Mouse (Mus musculus) embryonic facial prominence, embryonic 13.5 days (tissue): Measurements from ENCODE around the gene Colgalt2. TPM values are rescaled to one million over a fixed set of nuclear protein-coding genes. Genes with fewer than 3 reads are reported as not detected.

ENCODE experiments used
- ATAC-seq: fragments of 200-750 bp; cut with Nextera tagmentation; 2 replicates; pipeline ENCODE4 v1.8.0; 2017; ENCODE audit warnings: low read depth; ENCODE audit not compliant: insufficient number of reproducible peaks, insufficient read depth, low FRiP score, low TSS enrichment
- H3K27ac ChIP-seq: fragments of 300-500 bp; sonication (generic); 2 replicates; pipeline ENCODE4 v1.5.1; 2015; ENCODE audit warnings: moderate library complexity, mild to moderate bottlenecking, inconsistent platforms
- H3K27me3 ChIP-seq: fragments of 300-500 bp; sonication (generic); 2 replicates; pipeline ENCODE4 v1.6.1; 2015; ENCODE audit warnings: mild to moderate bottlenecking, inconsistent platforms
- H3K36me3 ChIP-seq: fragments of 300-500 bp; sonication (generic); 2 replicates; pipeline ENCODE4 v1.6.1; 2015; ENCODE audit warnings: mild to moderate bottlenecking, inconsistent platforms
- H3K4me1 ChIP-seq: fragments of 300-500 bp; sonication (generic); 2 replicates; pipeline ENCODE4 v1.6.1; 2015; ENCODE audit warnings: inconsistent platforms
- H3K4me2 ChIP-seq: fragments of 300-500 bp; sonication (generic); 2 replicates; pipeline ENCODE4 v1.6.1; 2015; ENCODE audit warnings: moderate library complexity, mild to moderate bottlenecking, inconsistent platforms
- H3K4me3 ChIP-seq: fragments of 300-500 bp; sonication (generic); 2 replicates; pipeline ENCODE4 v1.5.1; 2015; ENCODE audit warnings: mild to moderate bottlenecking, inconsistent platforms
- H3K9ac ChIP-seq: fragments of 300-500 bp; sonication (generic); 2 replicates; pipeline ENCODE4 v1.6.1; 2015; ENCODE audit warnings: mild to moderate bottlenecking, inconsistent platforms
- H3K9me3 ChIP-seq: fragments of 300-500 bp; sonication (generic); 2 replicates; pipeline ENCODE4 v1.6.1; 2016; ENCODE audit warnings: inconsistent platforms
- WGBS: fragments of 180-500 bp; shearing (Covaris S2); methylation state at CpG from one replicate; pipeline ENCODE4 v1.1.7; 2015; ENCODE audit warnings: mixed read lengths; 5-methylcytosine and 5-hydroxymethylcytosine counted together
- polyA plus RNA-seq: library from polyadenylated mRNA; unstranded; fragments of >200 nt; fragmentation: Nextera tagmentation; extraction: Ambion mirVana; gene quantifications from 2 replicates; pipeline ENCODE4 v1.2.1, GENCODE M21; 2015

The Colgalt2 gene
- polyA plus RNA-seq, 1 experiment from 2014 or later: 3.8 TPM

DNA sequence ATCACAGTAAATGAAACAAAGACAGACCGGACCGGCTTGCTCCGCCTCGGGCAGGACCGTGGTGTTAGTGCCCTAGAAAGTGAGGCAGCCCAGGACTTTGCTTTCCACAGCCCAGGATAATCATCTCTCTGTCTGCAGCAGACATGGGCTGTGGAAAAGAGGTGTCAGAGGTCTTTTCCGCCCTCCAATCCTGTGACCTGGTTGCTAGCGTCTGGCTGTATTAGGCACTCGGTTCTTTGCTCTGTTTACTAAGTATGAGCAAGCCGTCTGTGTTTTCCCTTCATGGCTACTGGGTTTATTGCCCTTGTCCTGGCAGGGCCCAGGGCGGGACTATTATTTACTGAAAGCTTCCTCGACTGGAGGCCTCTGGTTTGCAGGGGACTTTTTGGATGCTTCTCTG is 98.0 kb downstream of the Colgalt2 start:
- Histone ChIP-seq H3K36me3 (no peaks in the 10 kb centered on the region), H3K9me3 (no peaks in the 10 kb centered on the region), H3K4me3 (no peak overlapping the region), H3K27me3 (no peaks in the 10 kb centered on the region), H3K4me1 (peaks cover 12% of the 10 kb centered on the region; the same call in 1 of the 2 replicates), H3K4me2 (peak overlapping the region; percentile 29), H3K27ac (peak overlapping the region; percentile 36), H3K9ac (peak overlapping the region; percentile 41; the same call in 1 of the 2 replicates)
- 38% methylated on average over 11 of the region's 11 CpGs for WGBS
- no peak for ATAC-seq

DNA sequence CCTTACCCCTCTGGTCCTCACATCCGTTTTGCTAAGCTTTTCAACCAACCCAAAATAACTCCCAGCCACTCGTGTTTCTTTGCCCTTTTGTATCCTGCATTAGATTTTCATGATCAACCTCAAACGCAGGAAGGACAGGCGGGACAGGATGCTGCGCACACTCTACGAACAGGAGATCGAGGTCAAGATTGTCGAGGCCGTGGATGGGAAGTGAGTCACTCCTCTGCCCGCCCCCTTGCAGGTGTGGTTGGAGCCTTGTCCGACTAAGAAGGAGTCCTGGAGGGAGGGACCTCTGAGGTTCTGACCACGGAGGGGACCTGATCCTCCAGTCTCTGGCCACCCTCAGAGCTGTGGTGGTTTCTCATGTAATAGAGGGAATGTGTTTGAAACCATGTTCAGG is 100.2 kb downstream of the Colgalt2 start:
- H3K4me2 ChIP-seq: no peak overlapping the region
- WGBS: 78% methylated on average over 12 of the region's 12 CpGs
- H3K4me1 ChIP-seq: peaks cover 12% of the 10 kb centered on the region; the same call in 1 of the 2 replicates
- ATAC-seq: no peak
- no peaks in the 10 kb centered on the region for H3K27me3 ChIP-seq
- H3K27ac ChIP-seq: no peak overlapping the region
- H3K36me3 ChIP-seq: no peaks in the 10 kb centered on the region
- no peaks in the 10 kb centered on the region for H3K9me3 ChIP-seq
- H3K9ac ChIP-seq: no peak overlapping the region
- no peak overlapping the region for H3K4me3 ChIP-seq

DNA sequence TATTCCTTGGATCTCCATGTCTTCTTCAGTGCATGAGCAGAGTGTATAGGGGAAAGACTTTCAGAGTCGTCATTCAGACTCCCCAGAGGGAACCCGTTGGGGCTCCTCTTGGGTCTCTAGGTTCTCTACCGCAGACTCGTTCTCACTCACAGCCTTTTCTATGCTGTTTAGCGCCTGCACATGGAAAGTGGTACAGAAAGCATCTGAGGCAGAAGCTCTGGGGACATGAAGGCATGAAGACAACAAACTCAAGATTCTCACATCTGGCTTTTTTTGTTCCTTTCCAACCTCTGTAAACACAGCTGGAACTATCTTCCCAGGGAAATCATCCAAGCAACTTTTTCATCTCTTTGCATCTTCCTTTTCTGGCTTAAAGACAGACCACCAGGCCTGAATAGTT is 106.5 kb downstream of the Colgalt2 start:
- Histone ChIP-seq H3K27ac (no peak overlapping the region), H3K27me3 (no peaks in the 10 kb centered on the region), H3K4me2 (no peak overlapping the region), H3K9me3 (no peaks in the 10 kb centered on the region), H3K4me3 (no peak overlapping the region), H3K4me1 (no peaks in the 10 kb centered on the region), H3K36me3 (no peaks in the 10 kb centered on the region), H3K9ac (no peak overlapping the region)
- ATAC-seq: no peak
- WGBS: 85% methylated on average over 5 of the region's 5 CpGs

DNA sequence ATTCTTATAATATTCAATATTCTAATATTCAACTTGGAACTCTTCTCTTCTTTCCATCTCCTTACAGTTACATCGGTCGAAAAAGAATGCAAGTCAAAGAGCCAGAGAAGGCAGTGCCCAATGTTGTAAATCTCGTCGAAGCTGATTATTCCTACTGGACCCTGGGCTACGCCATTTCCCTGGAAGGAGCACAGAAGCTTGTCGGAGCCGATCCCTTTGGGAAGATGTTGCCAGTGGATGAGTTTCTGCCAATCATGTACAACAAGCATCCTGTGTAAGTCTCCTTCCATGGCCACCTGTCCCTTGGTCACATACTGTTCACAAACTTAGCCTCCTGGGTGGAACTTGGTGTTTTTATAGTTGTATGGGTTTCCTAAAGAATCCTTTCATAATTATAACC is 107.1 kb downstream of the Colgalt2 start:
- no peaks in the 10 kb centered on the region for H3K36me3 ChIP-seq
- H3K9ac ChIP-seq: no peak overlapping the region
- 91% methylated on average over 7 of the region's 7 CpGs for WGBS
- no peaks in the 10 kb centered on the region for H3K27me3 ChIP-seq
- no peaks in the 10 kb centered on the region for H3K9me3 ChIP-seq
- ATAC-seq: no peak
- no peak overlapping the region for H3K4me3 ChIP-seq
- no peak overlapping the region for H3K4me2 ChIP-seq
- no peak overlapping the region for H3K27ac ChIP-seq
- H3K4me1 ChIP-seq: no peaks in the 10 kb centered on the region

DNA sequence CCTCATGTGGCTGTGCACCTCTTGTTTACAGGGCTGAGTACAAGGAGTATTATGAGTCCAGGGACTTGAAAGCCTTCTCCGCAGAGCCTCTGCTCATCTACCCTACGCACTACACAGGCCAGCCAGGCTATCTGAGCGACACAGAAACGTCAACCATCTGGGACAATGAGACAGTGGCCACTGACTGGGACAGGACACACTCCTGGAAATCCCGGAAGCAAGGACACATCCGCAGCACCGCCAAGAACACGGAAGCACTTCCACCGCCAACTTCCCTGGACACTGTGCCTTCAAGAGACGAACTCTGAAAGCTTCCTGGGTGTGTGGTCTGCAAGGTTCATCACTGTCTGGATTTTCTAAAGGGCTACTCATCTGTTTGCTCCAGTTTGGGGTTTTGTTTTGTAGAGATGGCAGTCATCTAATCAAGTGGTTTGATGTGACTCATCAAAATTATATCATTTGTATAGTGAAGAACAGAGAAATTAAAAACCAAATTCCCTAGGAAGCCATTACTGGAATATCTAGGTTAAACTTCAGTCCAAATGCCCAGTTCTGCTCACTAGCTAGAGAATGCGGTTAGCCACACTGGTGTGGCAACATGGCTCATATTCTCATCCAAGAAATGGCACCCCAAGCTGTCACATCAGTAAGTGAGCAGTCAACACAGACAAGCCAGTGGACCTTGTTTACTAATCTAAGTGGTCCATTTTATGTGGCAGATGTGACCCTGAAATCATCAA is 109.0 kb downstream of the Colgalt2 start:
- WGBS: 91% methylated on average over 11 of the region's 11 CpGs
- H3K9me3 ChIP-seq: no peaks in the 10 kb centered on the region
- no peak overlapping the region for H3K4me2 ChIP-seq
- H3K36me3 ChIP-seq: no peaks in the 10 kb centered on the region
- ATAC-seq: no peak
- H3K9ac ChIP-seq: no peak overlapping the region
- H3K27ac ChIP-seq: no peak overlapping the region
- no peak overlapping the region for H3K4me3 ChIP-seq
- H3K27me3 ChIP-seq: no peaks in the 10 kb centered on the region
- H3K4me1 ChIP-seq: 0 out of 2 replicates have a peak, but pooled peaks cover under 1% of the 10 kb centered on the region

DNA sequence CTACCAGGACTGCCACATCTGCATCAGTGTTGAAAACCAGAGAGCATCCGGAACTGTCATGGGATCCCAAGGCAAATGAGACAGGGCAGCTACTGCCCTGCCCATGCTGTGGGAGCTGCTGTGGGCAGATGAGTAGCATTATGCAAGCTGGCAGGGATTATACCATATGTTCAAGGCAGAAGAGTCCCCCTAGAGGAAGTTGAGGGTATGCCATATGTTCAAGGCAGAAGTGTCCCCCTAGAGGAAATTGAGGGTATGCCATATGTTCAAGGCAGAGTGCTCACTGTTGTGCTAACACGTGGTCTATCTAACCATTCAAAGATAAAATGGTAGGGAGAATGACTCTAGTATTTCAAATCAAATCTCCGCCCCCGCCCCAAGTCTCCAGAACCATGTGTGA is 111.6 kb downstream of the Colgalt2 start:
- 71% methylated on average over 4 of the region's 4 CpGs for WGBS
- no peaks in the 10 kb centered on the region for H3K9me3 ChIP-seq
- no peak for ATAC-seq

DNA sequence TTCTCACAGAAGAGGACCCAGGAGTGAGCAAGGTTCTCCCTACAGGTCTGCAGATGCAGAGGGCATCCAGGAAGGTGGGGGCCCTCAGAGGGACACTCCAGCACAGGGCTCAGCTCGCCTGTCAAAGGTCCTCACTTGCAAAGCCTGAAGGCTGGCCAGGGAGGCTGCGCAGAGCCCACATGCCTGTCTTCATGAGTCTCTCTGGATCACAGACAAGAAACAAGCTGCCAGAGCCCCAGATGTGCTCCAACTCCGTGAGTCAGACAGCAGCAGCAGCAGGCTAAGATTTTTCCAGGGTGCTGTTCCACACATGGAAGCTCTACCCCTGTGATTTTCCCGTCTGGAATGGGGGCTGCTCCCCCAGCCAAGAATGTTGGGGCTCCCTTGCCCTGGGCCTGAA is 114.6 kb downstream of the Colgalt2 start:
- WGBS: 47% methylated on average over 4 of the region's 4 CpGs
- no peaks in the 10 kb centered on the region for H3K27me3 ChIP-seq
- peaks cover 15% of the 10 kb centered on the region for H3K36me3 ChIP-seq
- no peak; the same call in 1 of the 2 replicates for ATAC-seq
- 0 out of 2 replicates have a peak overlapping the region, but pooled peaks have one; percentile 16 for H3K9ac ChIP-seq
- no peak overlapping the region for H3K4me2 ChIP-seq
- H3K27ac ChIP-seq: peak overlapping the region; percentile 62
- H3K4me3 ChIP-seq: no peak overlapping the region
- no peaks in the 10 kb centered on the region for H3K9me3 ChIP-seq
- H3K4me1 ChIP-seq: peaks cover 13% of the 10 kb centered on the region

More for the DNA sequence above, 111.6 kb downstream of the Colgalt2 start:
- H3K36me3 ChIP-seq: no peaks in the 10 kb centered on the region
- H3K4me1 ChIP-seq: peaks cover 13% of the 10 kb centered on the region
- no peak overlapping the region for H3K9ac ChIP-seq
- no peaks in the 10 kb centered on the region for H3K27me3 ChIP-seq
- H3K27ac ChIP-seq: no peak overlapping the region
- no peak overlapping the region for H3K4me2 ChIP-seq
- no peak overlapping the region for H3K4me3 ChIP-seq

DNA sequence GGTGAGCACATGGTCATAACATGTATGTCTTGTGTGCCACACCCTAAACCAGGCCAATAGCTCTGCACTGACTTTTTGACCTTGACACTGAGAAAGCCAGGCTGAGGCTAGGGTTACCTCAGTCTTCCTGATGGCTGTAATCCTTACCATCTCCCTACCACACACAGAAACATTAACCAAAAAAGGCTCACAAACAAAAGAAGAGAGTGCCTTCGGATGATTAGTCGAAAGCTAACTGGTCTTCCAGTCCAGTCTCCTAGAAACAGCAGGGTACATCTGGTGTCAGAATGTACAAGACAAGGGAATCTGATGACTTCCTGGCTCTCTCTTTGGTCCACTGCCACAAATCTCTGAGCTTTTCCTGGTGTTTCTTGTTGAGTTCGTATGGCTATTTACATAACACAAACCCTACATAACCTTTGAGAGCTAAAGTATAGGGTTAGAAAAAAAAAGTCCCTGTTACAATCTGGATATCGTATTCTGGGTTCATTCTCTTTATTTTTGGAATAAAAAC is 117.5 kb downstream of the Colgalt2 start:
- 76% methylated on average over 4 of the region's 4 CpGs for WGBS
- no peaks in the 10 kb centered on the region for H3K9me3 ChIP-seq
- H3K4me3 ChIP-seq: no peak overlapping the region
- H3K9ac ChIP-seq: no peak overlapping the region
- H3K36me3 ChIP-seq: peaks cover 38% of the 10 kb centered on the region
- no peak overlapping the region for H3K27ac ChIP-seq
- ATAC-seq: no peak
- H3K4me1 ChIP-seq: peaks cover 13% of the 10 kb centered on the region
- no peaks in the 10 kb centered on the region for H3K27me3 ChIP-seq
- H3K4me2 ChIP-seq: no peak overlapping the region

DNA sequence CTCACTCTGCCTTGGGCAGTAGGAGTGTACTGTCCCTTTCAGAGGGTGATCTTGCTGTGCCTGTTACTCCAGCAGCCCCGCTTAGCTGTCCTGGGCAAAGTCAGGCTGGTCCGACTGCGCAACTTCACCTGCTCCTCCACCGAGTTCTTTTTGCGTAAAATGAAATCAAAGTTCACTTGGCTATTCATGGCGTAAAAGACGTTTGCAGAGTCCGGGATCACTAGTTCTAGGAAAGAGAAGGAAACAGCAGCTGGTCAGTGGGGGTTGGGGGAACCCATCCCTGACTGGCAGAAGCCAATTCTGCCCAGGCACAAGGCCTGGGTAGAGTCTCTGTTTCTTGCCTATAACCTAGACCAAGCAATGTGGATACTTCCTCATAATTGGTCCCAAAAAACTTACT is 119.3 kb downstream of the Colgalt2 start:
- 94% methylated on average over 8 of the region's 8 CpGs for WGBS
- Histone ChIP-seq H3K4me1 (peaks cover 9% of the 10 kb centered on the region), H3K4me2 (no peak overlapping the region), H3K36me3 (peaks cover 48% of the 10 kb centered on the region), H3K4me3 (no peak overlapping the region), H3K9ac (no peak overlapping the region), H3K9me3 (no peaks in the 10 kb centered on the region), H3K27ac (no peak overlapping the region), H3K27me3 (no peaks in the 10 kb centered on the region)
- ATAC-seq: no peak

DNA sequence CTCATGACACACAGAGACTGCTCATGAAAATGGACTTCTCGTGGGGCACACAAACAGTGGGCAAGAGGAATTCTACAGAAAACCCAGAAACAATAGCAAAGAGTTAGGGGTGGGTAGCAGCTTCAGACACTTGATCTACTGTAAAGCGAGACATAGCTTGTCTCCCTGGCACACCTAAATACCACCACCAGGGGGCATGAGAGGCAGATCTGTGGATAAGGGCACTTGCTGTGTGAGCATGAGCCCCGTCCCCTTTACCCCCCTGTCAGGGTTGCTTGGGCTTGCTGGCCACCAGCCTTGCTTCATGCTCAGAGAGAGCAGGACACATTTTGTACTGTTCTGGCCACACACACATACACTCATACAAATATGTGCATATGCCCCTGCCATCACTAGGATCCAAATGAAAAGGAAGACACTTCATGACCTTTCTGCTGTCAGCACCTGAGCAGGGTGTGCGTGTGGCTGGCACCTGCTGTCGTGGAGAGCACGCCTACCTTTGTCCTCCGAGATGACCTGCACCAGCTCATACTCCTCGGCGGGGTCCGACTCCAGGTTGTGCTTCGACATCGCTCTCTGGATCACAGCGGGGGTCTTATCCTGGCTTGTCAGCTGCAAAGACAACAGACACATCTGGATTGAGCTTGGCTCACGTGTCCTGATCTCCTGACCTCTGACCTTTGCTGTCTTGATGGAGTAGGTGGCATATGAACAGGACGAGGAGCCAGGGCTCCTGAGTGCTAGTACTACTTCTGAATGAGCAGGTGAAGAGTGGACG is 121.4 kb downstream of the Colgalt2 start:
- Histone ChIP-seq H3K9me3 (no peaks in the 10 kb centered on the region), H3K27me3 (no peaks in the 10 kb centered on the region), H3K9ac (no peak overlapping the region), H3K36me3 (peaks cover 61% of the 10 kb centered on the region), H3K27ac (no peak overlapping the region), H3K4me2 (no peak overlapping the region), H3K4me3 (no peak overlapping the region), H3K4me1 (no peaks in the 10 kb centered on the region; the same call in 1 of the 2 replicates)
- 73% methylated on average over 16 of the region's 16 CpGs for WGBS
- no peak for ATAC-seq

DNA sequence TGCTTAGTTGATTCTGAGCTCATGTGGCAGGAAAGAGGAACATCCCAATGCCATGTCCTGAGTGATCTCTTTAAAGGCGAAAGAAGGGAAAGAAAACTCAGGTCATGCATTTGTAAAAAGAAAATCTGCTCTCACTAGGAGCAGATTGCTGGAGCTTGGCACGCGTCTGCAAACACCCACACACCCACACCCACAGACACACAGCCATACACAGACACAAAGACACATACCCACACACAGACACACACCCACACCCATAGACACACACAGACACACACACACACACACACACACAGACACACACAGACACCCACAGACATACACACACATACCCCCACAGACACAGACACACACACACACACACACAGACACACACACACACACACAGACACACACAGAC is 122.6 kb downstream of the Colgalt2 start:
- H3K4me1 ChIP-seq: no peaks in the 10 kb centered on the region
- no peak for ATAC-seq
- H3K27me3 ChIP-seq: no peaks in the 10 kb centered on the region
- H3K4me3 ChIP-seq: no peak overlapping the region
- H3K4me2 ChIP-seq: no peak overlapping the region
- H3K36me3 ChIP-seq: peaks cover 69% of the 10 kb centered on the region
- WGBS: 86% methylated on average over 3 of the region's 3 CpGs
- H3K27ac ChIP-seq: no peak overlapping the region
- no peaks in the 10 kb centered on the region for H3K9me3 ChIP-seq
- H3K9ac ChIP-seq: no peak overlapping the region

DNA sequence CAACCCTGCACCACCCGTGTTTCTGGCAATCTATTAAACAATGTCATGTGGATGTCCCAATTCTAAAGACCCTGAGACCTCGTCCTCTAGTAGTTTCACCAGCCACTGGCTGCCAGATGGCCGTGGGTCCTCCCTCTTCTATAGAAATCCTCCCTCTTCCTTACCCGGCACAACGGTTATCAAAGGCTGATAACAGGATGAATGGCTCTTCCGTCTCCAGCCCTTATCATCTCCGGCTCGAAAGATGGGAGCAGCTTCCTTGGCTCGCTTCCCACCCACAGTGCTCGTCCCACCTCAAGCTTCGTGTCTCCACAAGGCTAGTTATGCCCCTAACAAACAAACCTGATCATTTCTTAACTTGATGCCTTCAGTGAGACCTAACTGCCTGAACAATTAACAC is 123.7 kb downstream of the Colgalt2 start:
- ATAC-seq: no peak
- Histone ChIP-seq H3K9me3 (no peaks in the 10 kb centered on the region), H3K27ac (no peak overlapping the region), H3K9ac (no peak overlapping the region), H3K27me3 (no peaks in the 10 kb centered on the region), H3K4me3 (no peak overlapping the region), H3K36me3 (peaks cover 74% of the 10 kb centered on the region), H3K4me1 (no peaks in the 10 kb centered on the region), H3K4me2 (no peak overlapping the region)
- 91% methylated on average over 11 of the region's 11 CpGs for WGBS
